Mouse (Mus musculus) heart, adult 2 months (tissue): ENCODE measurements around the gene Tlr5.

ENCODE experiments used
- CTCF ChIP-seq: fragments of 200-600 bp; IDR thresholded peaks from 2 replicates; pipeline ENCODE4 v1.8.1; 2022; ENCODE audit warnings: antibody characterized with exemption, mild to moderate bottlenecking, moderate library complexity
- EP300 ChIP-seq: fragments of 200-500 bp; IDR thresholded peaks from 2 replicates; pipeline ENCODE4 v1.6.1; 2011; ENCODE audit warnings: low read depth, low read length, control low read depth; ENCODE audit not compliant: insufficient read depth
- POLR2A ChIP-seq: fragments of 200-500 bp; IDR thresholded peaks from 2 replicates; pipeline ENCODE4 v1.6.1; 2011; ENCODE audit warnings: mild to moderate bottlenecking, low read depth, low read length, control low read depth; ENCODE audit not compliant: insufficient read depth

GRCm38 (mm10) chr1:182941921-182942320 is 12.7 kb upstream of the Tlr5 start:
- TF ChIP-seq CTCF (no peak), EP300 (no peak), POLR2A (no peak)
